Mouse (Mus musculus): ENCODE data around the gene Dnah7a.
"Not testable (repeated sequence)": the region's sequence is repeated elsewhere in the genome, so short reads cannot be mapped to it uniquely, and the experiment has no call there.

Gene Dnah7a

GRCm38 (mm10) chr1:53384085-53384688, 322.4 kb downstream of the Dnah7a start:
- DNase-seq (ENCODE audit: inconsistent ontology term), result no peak

DNA sequence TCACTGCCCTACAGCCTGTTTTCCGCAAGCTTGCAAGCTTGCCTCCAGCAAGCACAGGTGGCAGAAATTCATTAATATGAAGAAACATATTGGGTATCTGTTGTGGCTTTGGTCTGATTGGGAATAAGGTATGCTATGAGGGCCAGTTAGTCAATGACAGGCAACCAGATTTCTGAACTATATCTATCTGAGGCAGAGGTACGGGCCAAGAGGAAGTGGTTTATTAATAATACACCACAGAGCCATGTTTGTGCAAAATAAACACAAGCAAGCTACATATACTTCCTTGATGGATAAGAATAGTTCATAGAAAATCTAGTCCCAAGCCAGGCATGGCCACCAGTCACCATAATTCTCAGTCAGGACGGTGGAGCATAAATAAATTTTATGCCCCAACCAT, 328.9 kb downstream of the Dnah7a start:
- no peak for DNase-seq (ENCODE audit: inconsistent ontology term)

GRCm38 (mm10) chr1:53375965-53376364, 330.6 kb downstream of the Dnah7a start:
- DNase-seq (ENCODE audit: inconsistent ontology term), result not testable (repeated sequence)

- no peak for DNase-seq (ENCODE audit: inconsistent ontology term)
Measured at GRCm38 (mm10) chr1:53358988-53359387, 347.6 kb downstream of the Dnah7a start.

DNA sequence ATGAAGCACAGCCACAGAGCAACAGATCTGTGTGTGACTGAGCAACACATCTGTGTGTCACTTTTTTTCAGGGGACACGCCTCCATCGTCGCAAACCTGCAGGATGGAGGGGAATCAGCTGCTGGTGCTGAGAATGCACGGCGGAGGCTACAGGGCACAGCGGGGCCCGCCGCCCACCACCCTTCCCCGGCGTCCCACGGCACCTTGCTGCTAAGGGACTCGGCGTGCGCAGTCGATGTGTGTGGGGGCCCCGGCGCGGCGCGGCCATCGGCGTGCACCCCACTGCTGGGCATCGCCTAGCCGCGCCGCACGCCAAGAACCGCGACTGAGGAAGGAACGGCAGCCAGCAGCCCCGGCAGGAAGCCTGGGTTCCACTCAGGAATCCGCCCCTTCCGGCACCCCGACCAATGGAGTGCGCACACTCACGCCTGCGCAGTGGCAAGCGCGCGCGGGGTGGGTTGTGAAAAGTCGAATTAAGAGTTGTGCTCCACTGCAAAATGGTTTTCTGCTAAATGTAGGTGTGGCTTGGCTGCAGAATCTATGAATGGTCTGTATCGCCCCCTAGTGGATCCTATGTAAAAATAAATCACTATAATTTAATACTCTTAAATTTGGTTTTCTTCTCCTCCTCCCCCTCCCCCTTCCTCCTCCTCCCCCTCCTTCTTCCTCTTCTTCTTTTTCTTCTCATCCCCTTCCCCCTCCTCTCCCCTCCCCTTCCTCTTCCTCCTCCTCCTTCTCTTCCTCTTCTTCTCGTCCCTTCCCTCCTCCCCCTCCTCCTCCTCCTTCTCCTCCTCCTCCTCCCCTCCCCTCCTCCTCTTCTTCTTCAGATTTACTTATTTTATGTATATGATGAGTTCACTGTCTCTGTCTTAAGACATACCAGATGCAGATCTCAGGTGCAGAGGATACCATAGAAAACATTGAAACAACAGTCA, 354.0 kb downstream of the Dnah7a start, which contains the start of the genes Asdurf, Gm28551 and Asnsd1:
Asdurf (minus strand) TSS at position 293 of the 935 bp plus-strand sequence.
Gm28551 (minus strand) TSS at position 341 of the 935 bp plus-strand sequence.
Asnsd1 (minus strand) TSS at position 426 of the 935 bp plus-strand sequence.
- DNase-seq (ENCODE audit: inconsistent ontology term), result peak; percentile 99

Data from Muller cell, postnatal 12 days (primary cell).